Mouse (Mus musculus) G1E (cell line): ENCODE data around the gene Pccb.

ENCODE experiments used
- CTCF ChIP-seq: IDR thresholded peaks from 2 replicates; pipeline ENCODE4 v1.5.1; 2012; ENCODE audit warnings: low read depth, low read length, inconsistent platforms, mixed read lengths
- GATA1 ChIP-seq: IDR thresholded peaks from 2 replicates; pipeline ENCODE4 v1.6.1; 2012; ENCODE audit warnings: borderline replicate concordance, low read length, inconsistent platforms, mixed read lengths
- TAL1 ChIP-seq: conservative IDR thresholded peaks from 2 replicates; pipeline ENCODE4 v1.6.1; 2012; ENCODE audit warnings: low read depth, low read length, inconsistent platforms, mixed read lengths

DNA sequence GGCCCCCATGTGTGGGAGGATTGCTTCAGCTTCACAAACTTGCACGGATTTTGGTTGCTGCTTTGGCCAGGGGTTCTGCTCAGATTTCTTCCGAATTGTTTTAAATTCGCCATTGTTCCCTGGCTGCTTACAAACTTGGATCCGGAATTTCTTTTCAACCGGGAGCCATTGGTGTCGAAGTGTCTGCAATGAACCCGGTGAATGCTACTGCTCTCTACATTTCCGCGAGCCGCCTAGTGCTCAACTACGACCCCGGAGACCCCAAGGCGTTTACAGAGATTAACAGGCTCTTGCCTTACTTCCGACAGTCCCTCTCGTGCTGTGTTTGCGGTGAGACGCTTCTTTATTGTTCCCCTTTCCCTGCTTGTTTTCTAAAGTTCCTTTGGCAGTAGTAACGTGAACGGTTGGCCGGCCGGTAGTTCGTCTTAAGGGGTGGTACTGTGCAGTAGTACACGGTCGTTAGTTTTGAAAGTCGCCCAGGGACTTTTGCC is 40.4 kb upstream of the Pccb start:
- TF ChIP-seq CTCF (no peak), TAL1 (no peak), GATA1 (no peak)
